Mouse (Mus musculus) liver, embryonic 16.5 days (tissue): ENCODE measurements around the gene Apoa1. TPM values are rescaled to one million over a fixed set of nuclear protein-coding genes. Genes with fewer than 3 reads are reported as not detected.

Experiments
- ATAC-seq: fragments of 200-750 bp; cut with Nextera tagmentation; 2 replicates; pipeline ENCODE4 v1.8.0; 2017; ENCODE audit warnings: low read depth, mild to moderate bottlenecking, moderate number of reproducible peaks, moderate library complexity
- H3K27ac ChIP-seq: fragments of 300-500 bp; sonication (generic); 2 replicates; pipeline ENCODE4 v1.5.1; 2014; ENCODE audit warnings: mild to moderate bottlenecking, low read length
- H3K27me3 ChIP-seq: fragments of 300-500 bp; sonication (generic); 2 replicates; pipeline ENCODE4 v1.6.1; 2014; ENCODE audit warnings: low read depth, low read length, mixed read lengths; ENCODE audit not compliant: control insufficient read depth, insufficient read depth
- H3K36me3 ChIP-seq: fragments of 300-500 bp; sonication (generic); 2 replicates; pipeline ENCODE4 v1.6.1; 2014; ENCODE audit warnings: mild to moderate bottlenecking; ENCODE audit not compliant: control insufficient read depth, insufficient read depth
- H3K4me1 ChIP-seq: fragments of 300-500 bp; sonication (generic); 2 replicates; pipeline ENCODE4 v1.6.1; 2014; ENCODE audit warnings: low read depth, low read length, mixed read lengths; ENCODE audit not compliant: control insufficient read depth
- H3K4me2 ChIP-seq: fragments of 300-500 bp; sonication (generic); 2 replicates; pipeline ENCODE4 v1.6.1; 2014; ENCODE audit warnings: low read depth, low read length, mixed read lengths
- H3K4me3 ChIP-seq: fragments of 300-500 bp; sonication (generic); 2 replicates; pipeline ENCODE4 v1.5.1; 2014; ENCODE audit warnings: low read depth, mild to moderate bottlenecking, low read length
- H3K9ac ChIP-seq: fragments of 300-500 bp; sonication (generic); 2 replicates; pipeline ENCODE4 v1.6.1; 2014; ENCODE audit warnings: low read depth, low read length
- H3K9me3 ChIP-seq: fragments of 300-500 bp; sonication (generic); replicated peaks from 2 replicates; pipeline ENCODE4 v1.6.1; 2016; ENCODE audit warnings: low read length; ENCODE audit not compliant: control insufficient read depth
- WGBS: fragments of 180-500 bp; shearing (Covaris S2); extraction: QIAGEN DNeasy Blood & Tissue Kit; methylation state at CpG from one replicate; pipeline ENCODE4 v1.1.7; 2014; ENCODE audit not compliant: insufficient replicate concordance; 5-methylcytosine and 5-hydroxymethylcytosine counted together
- polyA plus RNA-seq: library from polyadenylated mRNA; unstranded; fragments of >200 nt; fragmentation: Nextera tagmentation; extraction: Ambion mirVana; gene quantifications from 2 replicates; pipeline ENCODE4 v1.2.1, GENCODE M21; 2015

The Apoa1 gene
- polyA plus RNA-seq, 1 experiment from 2014 or later: 7,451 TPM

DNA sequence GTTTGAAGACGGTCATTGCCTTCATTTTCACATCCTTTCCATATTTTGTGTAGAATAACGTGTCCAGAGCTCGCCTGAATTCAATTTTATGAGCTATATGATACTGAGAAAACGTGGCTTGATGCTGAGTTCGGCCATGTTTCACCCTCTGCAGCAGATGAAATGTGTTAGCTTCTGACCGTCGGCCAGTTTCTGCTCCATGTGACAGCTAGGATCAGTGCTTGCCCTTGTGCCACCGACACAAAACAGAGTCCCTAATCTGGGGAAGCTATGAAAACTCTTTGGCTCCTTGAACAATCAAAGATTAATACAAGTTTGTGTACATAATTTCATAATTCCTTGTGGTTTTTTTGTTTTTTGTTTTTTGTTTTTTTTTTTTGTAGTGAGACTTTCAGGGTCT lies 37.1 kb upstream of the Apoa1 start:
- Histone ChIP-seq H3K27ac (no peak overlapping the region), H3K9me3 (no peaks in the 10 kb centered on the region), H3K9ac (no peak overlapping the region), H3K4me1 (no peaks in the 10 kb centered on the region), H3K36me3 (no peaks in the 10 kb centered on the region), H3K27me3 (no peaks in the 10 kb centered on the region), H3K4me3 (no peak overlapping the region), H3K4me2 (no peak overlapping the region)
- ATAC-seq: no peak
- WGBS: 63% methylated on average over 8 of the region's 8 CpGs

DNA sequence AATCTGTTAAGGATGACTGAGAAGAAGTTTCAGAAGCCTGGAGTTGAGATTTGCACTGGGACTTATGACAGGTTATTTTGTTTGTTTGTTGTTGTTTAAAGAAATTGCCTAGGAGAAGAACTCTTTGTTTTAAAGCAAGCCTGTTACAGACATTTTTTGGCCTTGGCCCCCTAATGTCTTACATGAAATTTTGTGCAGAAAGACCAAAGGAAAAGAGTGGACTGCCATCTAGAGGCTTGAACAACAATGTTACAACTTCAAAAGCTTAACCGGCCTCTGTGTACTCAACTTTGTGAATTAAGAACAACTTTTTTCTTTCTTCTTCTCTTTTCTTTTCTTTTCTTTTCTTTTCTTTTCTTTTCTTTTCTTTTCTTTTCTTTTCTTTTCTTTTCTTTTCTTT lies 36.7 kb upstream of the Apoa1 start:
- Histone ChIP-seq H3K4me3 (no peak overlapping the region), H3K36me3 (no peaks in the 10 kb centered on the region), H3K4me2 (no peak overlapping the region), H3K4me1 (no peaks in the 10 kb centered on the region; the same call in 1 of the 2 replicates), H3K27ac (no peak overlapping the region), H3K9ac (no peak overlapping the region), H3K9me3 (no peaks in the 10 kb centered on the region), H3K27me3 (no peaks in the 10 kb centered on the region)
- ATAC-seq: no peak
- 34% methylated on average over 1 of the region's 1 CpGs for WGBS

DNA sequence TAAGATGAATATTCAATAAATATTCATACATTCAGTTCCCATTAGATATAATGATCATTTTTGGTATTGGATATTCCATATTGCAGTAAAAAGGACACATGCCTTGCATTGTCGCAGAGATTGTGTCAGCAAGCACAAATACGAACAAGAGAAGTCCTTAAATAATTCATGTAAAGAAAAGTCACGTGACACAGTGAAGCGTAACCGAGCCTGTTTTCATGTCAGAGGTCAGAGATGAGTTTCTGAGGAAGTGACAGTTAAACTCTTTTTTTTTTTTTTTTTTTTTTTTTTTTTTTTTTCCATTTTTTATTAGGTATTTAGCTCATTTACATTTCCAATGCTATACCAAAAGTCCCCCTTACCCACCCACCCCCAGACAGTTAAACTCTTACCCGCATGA lies 35.7 kb upstream of the Apoa1 start:
- Histone ChIP-seq H3K4me2 (no peak overlapping the region), H3K27ac (no peak overlapping the region), H3K9ac (no peak overlapping the region), H3K4me1 (no peaks in the 10 kb centered on the region; the same call in 1 of the 2 replicates), H3K4me3 (no peak overlapping the region), H3K36me3 (no peaks in the 10 kb centered on the region), H3K9me3 (no peaks in the 10 kb centered on the region), H3K27me3 (no peaks in the 10 kb centered on the region)
- no peak for ATAC-seq
- 71% methylated on average over 6 of the region's 6 CpGs for WGBS

DNA sequence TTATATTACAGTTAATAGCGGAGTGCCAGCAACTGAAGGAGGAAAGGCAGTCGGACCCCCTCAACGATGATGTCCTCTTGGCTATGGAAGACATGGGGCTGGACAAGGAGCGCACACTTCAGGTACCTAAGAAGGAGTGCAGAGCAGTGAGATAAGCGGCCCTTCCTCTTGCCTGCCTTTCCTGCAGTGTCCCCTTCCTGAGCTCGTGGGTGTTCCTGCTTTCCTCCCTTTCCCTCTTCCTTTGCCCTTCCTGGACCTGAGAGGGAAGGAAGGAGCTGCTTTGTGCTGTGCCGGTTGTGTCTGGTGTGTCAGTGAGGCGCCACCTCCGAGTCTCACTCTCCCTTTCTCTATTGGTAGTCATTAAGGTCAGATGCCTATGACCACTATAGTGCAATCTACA lies 33.6 kb upstream of the Apoa1 start:
- no peak for ATAC-seq
- Histone ChIP-seq H3K36me3 (0 out of 2 replicates have a peak, but pooled peaks cover 5% of the 10 kb centered on the region), H3K9me3 (no peaks in the 10 kb centered on the region), H3K4me3 (no peak overlapping the region), H3K27ac (no peak overlapping the region), H3K4me1 (no peaks in the 10 kb centered on the region; the same call in 1 of the 2 replicates), H3K27me3 (no peaks in the 10 kb centered on the region), H3K9ac (no peak overlapping the region), H3K4me2 (no peak overlapping the region)
- WGBS: 72% methylated on average over 9 of the region's 9 CpGs

DNA sequence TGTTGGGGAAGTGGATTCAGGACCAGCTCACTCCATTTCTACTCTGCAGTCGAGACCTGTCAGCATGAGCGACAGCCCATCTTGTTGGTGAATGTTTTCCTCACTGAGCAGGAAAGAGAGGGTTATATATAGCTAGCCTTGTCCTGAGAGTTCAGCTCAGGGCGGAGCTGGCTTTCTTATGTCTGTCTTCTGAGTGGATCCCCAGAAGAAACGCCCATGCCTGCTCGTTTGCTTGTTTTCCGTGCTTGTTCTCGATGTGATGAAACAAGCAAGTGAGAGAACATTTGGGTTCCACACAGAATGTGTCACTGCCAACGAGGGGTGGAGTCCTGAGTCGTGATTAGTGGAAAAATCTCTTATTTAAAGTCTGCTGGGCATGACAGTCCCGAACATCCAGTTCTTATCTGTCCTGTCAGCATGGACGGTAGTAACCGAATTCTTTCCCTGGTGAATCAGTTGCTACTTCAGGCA lies 31.6 kb upstream of the Apoa1 start:
- Histone ChIP-seq H3K27ac (no peak overlapping the region), H3K9me3 (no peaks in the 10 kb centered on the region), H3K4me3 (no peak overlapping the region), H3K36me3 (0 out of 2 replicates have a peak, but pooled peaks cover 5% of the 10 kb centered on the region), H3K4me1 (no peaks in the 10 kb centered on the region; the same call in 1 of the 2 replicates), H3K9ac (no peak overlapping the region), H3K4me2 (no peak overlapping the region), H3K27me3 (no peaks in the 10 kb centered on the region)
- ATAC-seq: no peak
- WGBS: 32% methylated on average over 12 of the region's 12 CpGs

DNA sequence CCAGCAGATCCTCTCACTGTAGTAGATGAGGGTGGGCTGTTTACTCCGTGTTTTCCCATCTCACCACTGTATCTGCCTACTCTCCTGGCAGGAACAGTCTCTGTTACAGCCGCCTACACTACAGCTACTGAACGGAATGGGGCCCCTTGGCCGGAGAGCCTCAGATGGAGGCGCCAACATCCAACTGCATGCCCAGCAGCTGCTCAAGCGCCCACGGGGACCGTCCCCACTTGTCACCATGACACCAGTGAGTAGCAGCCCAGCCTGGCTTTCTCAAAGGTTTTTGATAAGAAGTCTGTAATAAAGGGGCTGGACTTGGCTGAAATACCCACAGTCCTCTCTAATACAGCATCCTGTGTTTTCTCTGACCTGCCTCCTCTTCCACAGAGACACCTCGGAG lies 29.9 kb upstream of the Apoa1 start:
- Histone ChIP-seq H3K4me3 (no peak overlapping the region), H3K9ac (no peak overlapping the region), H3K27me3 (no peaks in the 10 kb centered on the region), H3K9me3 (no peaks in the 10 kb centered on the region), H3K4me2 (no peak overlapping the region), H3K4me1 (no peaks in the 10 kb centered on the region; the same call in 1 of the 2 replicates), H3K36me3 (0 out of 2 replicates have a peak, but pooled peaks cover 5% of the 10 kb centered on the region), H3K27ac (no peak overlapping the region)
- 68% methylated on average over 9 of the region's 9 CpGs for WGBS
- ATAC-seq: no peak

DNA sequence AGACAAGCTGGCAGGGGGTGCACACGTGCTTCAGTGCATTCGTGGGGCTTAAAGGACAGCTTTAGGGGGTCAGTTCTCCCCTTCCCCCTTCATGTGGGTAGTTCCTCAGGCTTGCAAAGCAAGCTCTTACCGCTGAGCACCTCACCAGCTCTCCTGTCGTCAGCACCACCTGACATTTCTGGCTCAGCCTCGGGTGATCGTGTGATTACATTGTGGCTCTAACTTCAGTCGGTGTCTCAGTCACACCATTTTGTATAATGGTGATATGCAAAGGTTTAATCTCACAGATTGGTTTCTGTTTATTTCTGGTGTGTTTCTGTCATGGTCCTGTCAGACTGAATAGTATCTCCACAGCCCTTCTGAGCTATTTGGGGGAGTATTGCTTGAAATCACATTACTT lies 29.4 kb upstream of the Apoa1 start:
- Histone ChIP-seq H3K27me3 (no peaks in the 10 kb centered on the region), H3K4me1 (no peaks in the 10 kb centered on the region; the same call in 1 of the 2 replicates), H3K36me3 (0 out of 2 replicates have a peak, but pooled peaks cover 5% of the 10 kb centered on the region), H3K4me2 (no peak overlapping the region), H3K9me3 (no peaks in the 10 kb centered on the region), H3K4me3 (no peak overlapping the region), H3K9ac (no peak overlapping the region), H3K27ac (no peak overlapping the region)
- 63% methylated on average over 7 of the region's 7 CpGs for WGBS
- ATAC-seq: no peak

DNA sequence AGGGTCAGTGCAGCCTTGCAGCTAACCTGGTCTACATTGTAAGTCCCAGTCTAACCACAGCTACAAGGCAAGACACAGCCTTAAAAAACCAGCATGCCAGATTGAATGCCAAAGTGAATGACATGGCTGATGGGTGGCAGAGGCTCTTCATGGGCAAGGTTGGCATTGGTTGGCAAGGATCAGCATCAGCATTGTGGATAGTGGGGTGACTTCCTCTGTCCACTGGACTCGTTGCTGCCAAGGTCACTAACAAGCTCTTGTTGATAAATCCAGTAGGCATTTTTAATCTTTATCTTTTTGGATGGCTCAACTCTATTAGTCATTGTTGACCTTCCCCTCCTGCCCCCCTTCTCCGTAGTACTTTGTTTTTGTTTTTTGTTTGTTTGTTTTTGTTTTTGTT lies 28.8 kb upstream of the Apoa1 start:
- no peaks in the 10 kb centered on the region for H3K27me3 ChIP-seq
- H3K9ac ChIP-seq: no peak overlapping the region
- WGBS: 52% methylated on average over 2 of the region's 2 CpGs
- H3K9me3 ChIP-seq: no peaks in the 10 kb centered on the region
- no peaks in the 10 kb centered on the region; the same call in 1 of the 2 replicates for H3K4me1 ChIP-seq
- no peak for ATAC-seq
- H3K36me3 ChIP-seq: peaks cover 7% of the 10 kb centered on the region; the same call in 1 of the 2 replicates
- H3K27ac ChIP-seq: no peak overlapping the region
- no peak overlapping the region for H3K4me2 ChIP-seq
- no peak overlapping the region for H3K4me3 ChIP-seq

DNA sequence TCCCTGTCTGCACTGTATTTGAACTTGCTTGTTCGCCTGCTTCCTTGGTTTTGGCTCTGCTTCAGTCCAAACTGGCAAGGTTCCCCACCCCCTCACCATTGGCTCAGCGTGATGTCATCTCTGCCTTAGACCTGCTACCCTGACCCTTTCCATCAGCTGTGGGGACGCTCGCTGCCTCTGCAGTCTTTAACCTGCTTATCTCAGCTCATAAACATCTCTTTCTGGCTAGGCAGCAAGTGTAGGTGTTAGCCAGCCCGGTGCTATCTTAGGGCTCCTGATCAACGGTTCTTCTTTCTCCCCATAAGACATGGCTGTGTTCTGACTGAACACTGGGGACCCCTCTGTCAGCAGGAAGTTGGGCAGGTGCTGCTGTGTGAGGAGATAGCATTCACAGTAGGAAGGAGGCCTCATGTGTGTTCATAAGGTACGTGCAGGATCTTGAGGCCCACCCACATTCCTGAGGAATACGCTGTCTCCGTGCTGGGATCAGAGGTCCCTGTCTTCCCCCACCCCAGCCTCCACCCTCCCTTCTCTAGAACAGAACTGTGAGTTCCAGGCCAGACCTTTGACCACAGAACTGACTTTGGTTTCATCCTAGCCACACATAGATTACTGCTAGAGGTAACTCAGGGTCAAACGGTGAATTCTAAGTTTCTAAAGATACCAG lies 21.4 kb upstream of the Apoa1 start:
- Histone ChIP-seq H3K4me1 (peaks cover 9% of the 10 kb centered on the region), H3K27ac (peak overlapping the region; percentile 16), H3K4me2 (no peak overlapping the region), H3K4me3 (no peak overlapping the region), H3K27me3 (no peaks in the 10 kb centered on the region), H3K9me3 (no peaks in the 10 kb centered on the region), H3K36me3 (peaks cover 2% of the 10 kb centered on the region; the same call in 1 of the 2 replicates), H3K9ac (no peak overlapping the region)
- 13% methylated on average over 10 of the region's 10 CpGs for WGBS
- ATAC-seq: peak; percentile 77
